Mouse (Mus musculus) forebrain, embryonic 14.5 days (tissue): ENCODE measurements around the gene Lce1h. TPM values are rescaled to one million over a fixed set of nuclear protein-coding genes. Genes with fewer than 3 reads are reported as not detected.

Experiments used
- ATAC-seq: fragments of 200-750 bp; cut with Nextera tagmentation; 2 replicates; pipeline ENCODE4 v1.8.0; 2017; ENCODE audit warnings: mild to moderate bottlenecking, moderate library complexity
- DNase-seq: peaks from one replicate; pipeline ENCODE4 v3.0.0-alpha.2; 2015; ENCODE audit warnings: low spot score
- H3K27ac ChIP-seq: fragments of 300-500 bp; sonication (generic); 2 replicates; pipeline ENCODE4 v1.5.1; 2014; ENCODE audit warnings: low read depth, mild to moderate bottlenecking, control low read depth, low read length, moderate library complexity
- H3K27me3 ChIP-seq: fragments of 300-500 bp; sonication (generic); replicated peaks from 2 replicates; pipeline ENCODE4 v1.6.1; 2014; ENCODE audit warnings: low read length, control low read depth, mixed read lengths; ENCODE audit not compliant: control insufficient read depth, insufficient read depth
- H3K36me3 ChIP-seq: fragments of 300-500 bp; sonication (generic); 2 replicates; pipeline ENCODE4 v1.6.1; 2014; ENCODE audit warnings: low read length, control low read depth; ENCODE audit not compliant: control insufficient read depth, insufficient read depth
- H3K4me1 ChIP-seq: fragments of 300-500 bp; sonication (generic); 2 replicates; pipeline ENCODE4 v1.6.1; 2014; ENCODE audit warnings: antibody characterized with exemption, low read length, control low read depth; ENCODE audit not compliant: control insufficient read depth, insufficient read depth
- H3K4me2 ChIP-seq: fragments of 300-500 bp; sonication (generic); 2 replicates; pipeline ENCODE4 v1.6.1; 2014; ENCODE audit warnings: mild to moderate bottlenecking, control low read depth, low read length
- H3K4me3 ChIP-seq: fragments of 300-500 bp; sonication (generic); 2 replicates; pipeline ENCODE4 v1.5.1; 2014; ENCODE audit warnings: low read depth, low read length, control low read depth
- H3K9ac ChIP-seq: fragments of 300-500 bp; sonication (generic); 2 replicates; pipeline ENCODE4 v1.6.1; 2014; ENCODE audit warnings: mild to moderate bottlenecking, low read length, control low read depth, moderate library complexity
- H3K9me3 ChIP-seq: fragments of 300-500 bp; sonication (generic); replicated peaks from 2 replicates; pipeline ENCODE4 v1.6.1; 2016; ENCODE audit warnings: low read length, control low read depth, mixed read lengths; ENCODE audit not compliant: control insufficient read depth
- WGBS: fragments of 180-500 bp; shearing (Covaris S2); extraction: QIAGEN DNeasy Blood & Tissue Kit; methylation state at CpG from one replicate; pipeline ENCODE4 v1.1.7; 2014; 5-methylcytosine and 5-hydroxymethylcytosine counted together
- polyA plus RNA-seq: library from polyadenylated mRNA; unstranded; fragments of >200 nt; fragmentation: Nextera tagmentation; extraction: Ambion mirVana; gene quantifications from 2 replicates; pipeline ENCODE4 v1.2.1, GENCODE M21; 2014

Lce1h gene
- not detected in 2 replicates for polyA plus RNA-seq

DNA sequence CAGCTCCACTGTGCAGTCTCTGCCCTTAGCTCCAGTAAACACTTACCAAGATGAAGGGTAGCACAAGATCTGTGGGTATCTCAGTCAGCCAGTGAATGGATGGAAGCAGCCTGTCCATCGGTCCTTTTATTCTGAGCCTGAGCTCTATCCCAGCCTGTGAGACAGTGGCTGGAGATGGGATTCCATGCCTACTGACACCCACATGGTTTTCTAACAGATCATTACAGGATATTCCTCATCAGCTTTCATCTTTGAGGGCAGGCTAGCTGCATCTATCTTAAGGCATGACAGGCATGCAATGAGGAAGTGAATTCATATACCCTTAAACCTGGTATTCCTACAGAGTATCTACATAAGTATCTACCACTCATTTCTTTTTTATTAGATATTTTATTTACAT, at the start of gene Lce1h:
TSS of gene Lce1h (minus strand) at position 101 of the 400 bp plus-strand sequence.
- no peaks in the 10 kb centered on the region for H3K36me3 ChIP-seq
- H3K9me3 ChIP-seq = no peaks in the 10 kb centered on the region
- no peaks in the 10 kb centered on the region for H3K27me3 ChIP-seq
- WGBS = 93% methylated on average over 1 of the region's 1 CpGs
- no peaks in the 10 kb centered on the region for H3K4me1 ChIP-seq
- no peak within 1 kb of the TSS for H3K4me3 ChIP-seq
- ATAC-seq (no peak), DNase-seq (no peak)
- H3K27ac ChIP-seq = no peak within 1 kb of the TSS
- no peak within 1 kb of the TSS for H3K4me2 ChIP-seq
- no peak within 1 kb of the TSS for H3K9ac ChIP-seq

DNA sequence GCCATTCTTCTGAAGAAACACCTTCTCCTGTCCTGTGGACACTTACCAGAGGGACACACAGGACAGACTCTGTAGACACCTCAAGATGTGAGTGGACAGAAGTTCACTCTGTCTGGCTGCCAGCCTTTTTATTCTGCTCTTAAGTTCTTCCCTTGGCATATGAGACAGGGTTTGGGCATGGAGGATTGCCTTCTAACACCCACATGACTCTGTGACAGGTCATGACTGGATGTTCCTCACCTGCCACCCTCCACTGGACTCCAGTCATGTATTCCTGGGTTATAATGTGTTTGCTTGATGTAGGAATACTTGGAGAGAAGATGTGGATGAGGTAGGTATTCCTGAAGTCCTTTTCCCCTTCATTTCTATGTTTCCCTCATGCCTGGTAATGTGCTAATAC, 42.9 kb upstream of the Lce1h start, which contains the start of gene Lce1k:
TSS of gene Lce1k (minus strand) at position 101 of the 400 bp plus-strand sequence.
- Histone ChIP-seq H3K27ac (no peak within 1 kb of the TSS), H3K4me3 (no peak within 1 kb of the TSS), H3K9ac (no peak within 1 kb of the TSS), H3K9me3 (no peaks in the 10 kb centered on the region), H3K36me3 (no peaks in the 10 kb centered on the region), H3K4me1 (no peaks in the 10 kb centered on the region), H3K4me2 (no peak within 1 kb of the TSS), H3K27me3 (no peaks in the 10 kb centered on the region)
- DNase-seq (no peak), ATAC-seq (no peak)

DNA sequence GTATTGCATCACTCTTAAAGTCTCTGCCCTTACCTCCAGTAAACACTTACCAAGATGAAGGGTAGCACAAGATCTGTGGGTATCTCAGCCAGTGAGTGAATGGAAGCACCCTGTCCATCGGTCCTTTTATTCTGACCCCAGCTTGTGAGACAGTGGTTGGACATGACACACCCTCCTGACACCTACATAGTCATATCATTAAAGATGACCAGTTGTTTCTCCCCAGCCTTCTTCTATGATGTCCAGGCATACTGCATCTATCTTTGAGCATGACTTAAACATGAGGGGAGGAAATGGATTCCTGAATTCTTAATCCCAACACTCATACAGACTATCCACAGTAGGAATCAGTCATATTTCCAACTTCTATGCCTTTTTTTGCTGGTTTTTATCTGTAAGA, 25.5 kb upstream of the Lce1h start, which contains the start of gene Lce1j:
TSS of gene Lce1j (minus strand) at position 101 of the 400 bp plus-strand sequence.
- H3K4me1 ChIP-seq = no peaks in the 10 kb centered on the region
- 96% methylated on average over 1 of the region's 1 CpGs for WGBS
- no peak for ATAC-seq
- no peaks in the 10 kb centered on the region for H3K9me3 ChIP-seq
- no peaks in the 10 kb centered on the region for H3K27me3 ChIP-seq
- DNase-seq = no peak
- no peak within 1 kb of the TSS for H3K9ac ChIP-seq
- no peak within 1 kb of the TSS for H3K27ac ChIP-seq
- H3K4me3 ChIP-seq = no peak within 1 kb of the TSS
- H3K4me2 ChIP-seq = no peak within 1 kb of the TSS
- no peaks in the 10 kb centered on the region for H3K36me3 ChIP-seq

DNA sequence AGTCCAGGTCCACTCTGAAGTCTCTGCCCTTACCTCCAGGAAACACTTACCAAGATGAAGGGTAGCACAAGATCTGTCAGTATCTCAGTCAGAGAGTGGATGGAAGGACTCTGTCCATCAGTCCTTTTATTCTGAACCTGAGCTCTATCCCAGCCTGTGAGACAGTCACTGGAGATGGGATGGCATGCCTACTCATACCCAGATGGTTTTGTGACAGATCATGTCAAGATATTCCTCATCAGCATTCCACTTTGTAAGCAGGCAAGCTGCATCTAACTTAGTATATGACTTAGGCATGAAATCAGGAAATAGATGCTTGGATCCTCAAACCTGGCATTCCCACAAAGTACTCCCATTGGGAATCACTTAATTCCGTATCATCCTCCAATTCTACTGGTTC, 13.9 kb upstream of the Lce1h start, which contains the start of gene Lce1i:
TSS of gene Lce1i (minus strand) at position 101 of the 400 bp plus-strand sequence.
- ATAC-seq (no peak), DNase-seq (no peak)
- Histone ChIP-seq H3K27me3 (no peaks in the 10 kb centered on the region), H3K4me3 (no peak within 1 kb of the TSS), H3K4me1 (no peaks in the 10 kb centered on the region), H3K9ac (no peak within 1 kb of the TSS), H3K36me3 (no peaks in the 10 kb centered on the region), H3K4me2 (no peak within 1 kb of the TSS), H3K9me3 (no peaks in the 10 kb centered on the region), H3K27ac (no peak within 1 kb of the TSS)
- 88% methylated on average over 1 of the region's 1 CpGs for WGBS

DNA sequence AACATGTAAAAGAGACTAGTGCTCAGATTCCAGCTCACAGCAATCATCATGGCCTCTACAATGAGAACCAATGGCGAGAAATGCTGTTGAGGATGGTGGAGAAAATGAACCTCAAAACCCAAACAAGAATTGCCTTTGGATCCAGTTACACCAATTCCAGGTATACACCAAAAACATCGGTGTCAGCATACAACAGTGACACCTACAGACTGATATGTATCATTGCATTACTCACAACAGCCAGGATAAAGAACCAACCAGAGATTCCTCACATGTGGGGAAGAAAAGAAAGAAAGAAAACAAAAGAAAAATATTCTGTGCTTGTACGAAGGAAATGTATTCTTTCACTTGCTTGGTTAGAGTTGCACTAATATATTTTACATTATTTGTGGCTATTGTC, 6.7 kb upstream of the Lce1h start:
- Histone ChIP-seq H3K9ac (no peak overlapping the region), H3K27ac (no peak overlapping the region)
- peak; percentile 20 for DNase-seq

DNA sequence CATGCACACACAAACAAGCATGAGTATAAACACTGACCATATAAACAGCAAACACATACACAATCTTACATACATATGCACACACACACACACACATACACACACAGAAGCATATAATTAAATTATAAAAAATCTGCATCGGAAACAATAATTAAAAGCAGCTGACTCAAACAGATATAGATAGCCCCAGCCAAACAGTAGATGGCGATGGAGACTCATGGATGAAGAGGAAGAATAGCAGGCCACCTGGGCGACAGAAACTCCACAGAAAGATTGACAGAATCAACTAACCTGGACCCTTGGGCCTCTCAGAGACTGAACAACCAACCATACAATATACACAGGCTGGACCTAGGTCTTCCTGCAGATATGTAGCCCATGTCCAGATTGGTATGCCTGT, 11.7 kb downstream of the Lce1h start:
- H3K27me3 ChIP-seq = no peaks in the 10 kb centered on the region
- no peak overlapping the region for H3K9ac ChIP-seq
- H3K4me3 ChIP-seq = no peak overlapping the region
- no peak overlapping the region for H3K27ac ChIP-seq
- no peak overlapping the region for H3K4me2 ChIP-seq
- peak; percentile 1 for DNase-seq
- no peaks in the 10 kb centered on the region for H3K4me1 ChIP-seq
- H3K9me3 ChIP-seq = no peaks in the 10 kb centered on the region
- 47% methylated on average over 3 of the region's 3 CpGs for WGBS
- no peaks in the 10 kb centered on the region for H3K36me3 ChIP-seq
- ATAC-seq = no peak

More for the DNA sequence above, 6.7 kb upstream of the Lce1h start:
- ATAC-seq = no peak
- H3K4me3 ChIP-seq = no peak overlapping the region
- WGBS = 23% methylated on average over 3 of the region's 3 CpGs
- no peaks in the 10 kb centered on the region for H3K36me3 ChIP-seq
- no peaks in the 10 kb centered on the region for H3K9me3 ChIP-seq
- no peaks in the 10 kb centered on the region for H3K4me1 ChIP-seq
- no peaks in the 10 kb centered on the region for H3K27me3 ChIP-seq
- no peak overlapping the region for H3K4me2 ChIP-seq

DNA sequence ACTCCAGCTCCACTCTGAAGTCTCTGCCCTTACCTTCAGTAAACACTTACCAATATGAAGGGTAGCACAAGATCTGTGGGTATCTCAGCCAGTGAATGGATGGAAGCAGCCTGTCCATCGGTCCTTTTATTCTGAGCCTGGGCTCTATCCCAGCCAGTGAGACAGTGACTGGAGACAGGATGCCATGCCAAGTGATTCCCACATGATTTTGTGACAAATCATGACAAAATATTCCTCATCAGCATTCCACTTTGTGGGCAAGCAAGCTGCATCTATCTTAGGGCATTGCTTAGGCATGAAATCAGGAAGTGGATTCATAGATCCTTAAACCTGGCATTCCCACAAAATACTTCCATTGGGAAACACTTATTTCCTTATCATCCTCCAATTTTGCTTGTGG, 12.6 kb downstream of the Lce1h start, which contains the start of gene Lce1g:
TSS of gene Lce1g (minus strand) at position 101 of the 400 bp plus-strand sequence.
- Histone ChIP-seq H3K27me3 (no peaks in the 10 kb centered on the region), H3K4me1 (no peaks in the 10 kb centered on the region), H3K9me3 (no peaks in the 10 kb centered on the region), H3K4me2 (no peak within 1 kb of the TSS), H3K27ac (no peak within 1 kb of the TSS), H3K4me3 (no peak within 1 kb of the TSS), H3K9ac (no peak within 1 kb of the TSS), H3K36me3 (no peaks in the 10 kb centered on the region)
- WGBS = 86% methylated on average over 1 of the region's 1 CpGs
- ATAC-seq (no peak), DNase-seq (no peak)

DNA sequence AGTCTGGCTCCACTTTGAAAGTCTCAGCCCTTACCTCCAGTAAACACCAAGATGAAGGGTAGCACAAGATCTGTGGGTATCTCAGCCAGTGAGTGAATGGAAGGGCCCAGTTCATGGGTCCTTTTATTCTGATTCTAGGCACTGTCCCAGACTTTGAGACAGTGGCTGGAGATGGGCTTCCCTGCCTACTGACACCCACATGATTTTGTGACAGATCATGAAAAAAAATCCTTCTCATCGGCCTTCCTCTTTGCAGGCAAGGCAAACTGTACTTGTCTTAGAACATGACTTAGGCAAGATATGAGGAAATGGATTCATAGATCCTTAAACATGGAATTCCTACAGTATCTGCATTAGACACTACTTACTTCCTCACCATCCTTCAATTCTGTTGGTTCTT, 25.9 kb downstream of the Lce1h start, which contains the start of gene Gm38119:
TSS of gene Gm38119 (minus strand) at position 101 of the 400 bp plus-strand sequence.
- Histone ChIP-seq H3K9ac (no peak within 1 kb of the TSS), H3K4me2 (no peak within 1 kb of the TSS), H3K4me3 (no peak within 1 kb of the TSS), H3K27me3 (no peaks in the 10 kb centered on the region), H3K9me3 (no peaks in the 10 kb centered on the region), H3K4me1 (no peaks in the 10 kb centered on the region), H3K27ac (no peak within 1 kb of the TSS), H3K36me3 (no peaks in the 10 kb centered on the region)
- DNase-seq (no peak), ATAC-seq (no peak)
- 85% methylated on average over 1 of the region's 1 CpGs for WGBS

DNA sequence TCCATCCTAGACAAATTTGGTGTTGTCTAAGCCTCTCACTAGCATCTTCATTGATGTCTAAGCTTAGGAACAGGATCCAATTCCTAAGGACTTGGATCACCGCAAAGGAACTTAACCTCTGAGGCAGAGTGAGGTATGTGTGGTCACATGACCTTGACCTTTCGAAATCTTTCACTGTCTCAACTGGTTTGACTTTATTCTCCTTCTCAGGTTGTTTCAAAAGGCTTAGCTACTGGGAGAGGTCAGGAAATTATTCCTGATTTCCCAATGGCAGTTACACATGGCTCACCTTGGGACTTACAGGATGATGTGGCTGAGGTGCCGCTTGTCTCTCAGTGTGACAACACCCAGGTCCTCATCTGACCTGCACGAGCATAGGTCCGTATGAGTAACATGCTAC, 42.2 kb downstream of the Lce1h start:
- H3K27me3 ChIP-seq = no peaks in the 10 kb centered on the region
- no peak for DNase-seq
- no peaks in the 10 kb centered on the region for H3K36me3 ChIP-seq
- H3K4me3 ChIP-seq = no peak overlapping the region
- no peak overlapping the region for H3K27ac ChIP-seq
- no peak overlapping the region for H3K9ac ChIP-seq
- WGBS = 91% methylated on average over 5 of the region's 5 CpGs
- no peaks in the 10 kb centered on the region for H3K4me1 ChIP-seq
- no peak overlapping the region for H3K4me2 ChIP-seq
- ATAC-seq = no peak
- no peaks in the 10 kb centered on the region for H3K9me3 ChIP-seq
